Mouse (Mus musculus) erythroblast, embryonic 14.5 days (primary cell): ENCODE data around the gene Olfr844.

Experiments
- GATA1 ChIP-seq: IDR thresholded peaks from 2 replicates; pipeline ENCODE4 v1.6.1; 2012; ENCODE audit warnings: low read length, inconsistent platforms, mixed read lengths
- TAL1 ChIP-seq: IDR thresholded peaks from 3 replicates; pipeline ENCODE4 v1.6.1; 2012; ENCODE audit warnings: low read length, inconsistent platforms, mixed read lengths

DNA sequence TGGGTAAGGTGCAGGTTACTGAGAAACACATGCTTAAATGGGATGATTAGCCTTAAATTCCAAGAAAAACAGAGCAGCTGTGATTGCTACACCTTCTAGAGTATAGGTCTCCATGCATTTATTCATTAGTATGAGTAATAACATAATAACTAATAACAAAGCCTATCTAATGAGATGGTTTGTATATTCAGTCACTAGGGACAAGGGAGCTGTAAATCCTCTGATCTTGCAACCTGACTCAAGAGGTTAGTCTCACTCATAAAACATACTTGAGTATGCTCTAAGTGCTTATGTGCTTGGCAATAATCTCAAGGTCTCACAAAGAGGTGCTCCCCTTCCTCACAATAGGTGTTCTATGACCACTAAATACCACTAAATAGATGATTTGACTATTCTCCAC is at the start of gene Olfr844:
- TF ChIP-seq GATA1 (no peak), TAL1 (no peak)
